Comparison of ENCODE assay signal across 23 mouse cellular contexts in genomic region chr6:122612426-122612825, GRCm38 (mm10). TPM values are rescaled to one million over a fixed set of nuclear protein-coding genes. Genes with fewer than 3 reads are reported as not detected.
"Had no signal": no experiment of that assay in that cellular context is flagged by ENCODE, and none has a peak within 500 bp of the region (broad histone marks: within the 10 kb centered on the region; RNA-seq: fewer than 3 reads in every experiment).

No protein-coding gene starts in this region.

- DNase-seq: left cerebral cortex, postnatal 4 days; liver; liver, embryonic 13.5 days; liver, postnatal 0 days; lung, adult 18-20 months; lung, adult 2 months; lung, embryonic 14.5 days; lung, postnatal 10 days; lung, postnatal 14 days; lung, postnatal 36 days; lung, postnatal 4 days; midbrain, embryonic 14.5 days had no signal

RNA-seq across cellular contexts. Expression of gene Gdf3, which starts 2.5 kb away (rescaled TPM):
- total RNA-seq: left cerebral cortex, adult 8-10 months; left cerebral cortex, postnatal 10 days; left cerebral cortex, postnatal 14 days; left cerebral cortex, postnatal 25 days; left cerebral cortex, postnatal 36 days; left cerebral cortex, postnatal 4 days; liver, adult 2 months; midbrain, postnatal 0 days had no signal

RNA-seq across cellular contexts. Expression of gene Dppa3, which starts 13.8 kb away (rescaled TPM):
- total RNA-seq: left cerebral cortex, adult 8-10 months; left cerebral cortex, postnatal 10 days; left cerebral cortex, postnatal 14 days; left cerebral cortex, postnatal 25 days; left cerebral cortex, postnatal 36 days; left cerebral cortex, postnatal 4 days; liver, adult 2 months; megakaryocyte progenitor cell, adult 5-6 weeks; megakaryocyte, adult 5-6 weeks; megakaryocyte-erythroid progenitor cell, adult 5-6 weeks; midbrain, postnatal 0 days; monocyte, adult 5-6 weeks had no signal

RNA-seq across cellular contexts. Expression of gene Aicda, which starts 58.8 kb away (rescaled TPM):
- total RNA-seq: left cerebral cortex, adult 8-10 months; left cerebral cortex, postnatal 10 days; left cerebral cortex, postnatal 14 days; left cerebral cortex, postnatal 25 days; left cerebral cortex, postnatal 36 days; liver, adult 2 months; megakaryocyte progenitor cell, adult 5-6 weeks; megakaryocyte, adult 5-6 weeks; megakaryocyte-erythroid progenitor cell, adult 5-6 weeks; monocyte, adult 5-6 weeks had no signal
